Mouse (Mus musculus): ENCODE measurements at regions not wholly inside any gene's neighbourhood (a gene's known extent, or its start where the extent isn't known, plus 50 kb on each side); places are given as distances from the start of the nearest gene placed in this dataset.

- no peak for ATAC-seq
These were observed 288.3 kb downstream of the Zfp706 start for GRCm38 (mm10) chr15:36719241-36719640.

GRCm38 (mm10) chr15:36717835-36718234 lies 289.7 kb downstream of the Zfp706 start:
- ATAC-seq, result no peak

DNA sequence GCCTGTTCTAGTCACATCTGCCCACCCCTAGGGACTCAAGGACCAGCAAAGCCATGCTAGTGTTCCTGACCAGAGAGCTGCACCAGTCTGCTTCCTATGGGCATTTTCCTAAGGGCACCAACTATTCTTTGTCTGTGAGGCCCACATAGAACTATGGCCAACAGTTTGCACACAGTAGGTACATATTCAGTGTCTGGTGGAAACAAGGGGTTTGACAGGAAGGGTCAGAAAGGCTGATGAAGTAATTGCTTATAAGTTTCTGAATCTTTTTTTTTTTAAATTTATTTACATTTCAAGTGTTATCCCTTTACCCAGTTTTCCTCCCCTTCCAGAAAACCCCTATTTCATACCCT lies 290.9 kb downstream of the Zfp706 start:
- ATAC-seq, result no peak

- peak; percentile 87 for ATAC-seq
These were observed 291.6 kb downstream of the Zfp706 start for GRCm38 (mm10) chr15:36715745-36716685.

- ATAC-seq, result no peak
These were observed 292.4 kb downstream of the Zfp706 start for GRCm38 (mm10) chr15:36715159-36715558.

DNA sequence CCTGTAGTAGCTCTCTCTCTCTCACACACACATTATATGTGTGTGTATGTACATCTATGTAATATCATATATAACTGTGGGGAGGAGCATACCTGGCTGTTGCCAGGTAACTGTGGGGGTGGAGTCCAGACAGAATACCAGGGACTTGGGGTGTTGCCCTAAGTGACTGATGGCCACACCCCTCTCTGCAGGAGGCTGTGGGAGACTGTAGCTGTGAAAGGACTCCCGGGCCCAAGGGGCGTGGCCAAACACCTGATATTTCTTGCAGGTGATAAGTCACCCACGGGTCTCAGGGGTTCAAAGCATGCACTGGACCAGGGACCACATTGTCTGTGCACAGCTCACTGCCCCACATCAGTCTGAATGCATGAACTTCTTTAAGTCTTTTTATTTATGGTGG lies 297.8 kb downstream of the Zfp706 start:
- ATAC-seq, result no peak

- peak; percentile 89 for ATAC-seq
These were observed 299.1 kb downstream of the Zfp706 start for GRCm38 (mm10) chr15:36708471-36708870.

DNA sequence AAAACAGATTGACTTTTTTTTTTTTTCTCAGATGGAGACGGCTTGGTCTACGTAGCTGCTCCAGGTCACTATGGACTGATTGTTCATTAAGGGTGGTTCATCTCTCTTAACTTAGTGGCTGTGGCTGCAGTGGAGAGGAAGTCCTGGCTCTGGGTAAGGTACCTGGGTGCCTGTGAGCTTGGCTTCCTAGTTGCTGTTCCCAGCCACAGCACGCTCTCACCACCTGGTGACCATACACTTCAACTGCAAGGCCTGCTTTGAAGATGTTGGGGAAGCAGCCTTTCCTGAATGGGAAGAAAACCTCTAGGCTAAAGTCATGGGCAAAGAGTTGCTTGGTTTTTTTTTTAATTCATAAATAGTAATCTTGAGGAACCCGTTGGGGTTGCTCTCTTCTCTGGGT lies 301.6 kb downstream of the Zfp706 start:
- ATAC-seq, result peak; percentile 86

- no peak for ATAC-seq
These were observed 302.2 kb downstream of the Zfp706 start for GRCm38 (mm10) chr15:36705391-36705790.

DNA sequence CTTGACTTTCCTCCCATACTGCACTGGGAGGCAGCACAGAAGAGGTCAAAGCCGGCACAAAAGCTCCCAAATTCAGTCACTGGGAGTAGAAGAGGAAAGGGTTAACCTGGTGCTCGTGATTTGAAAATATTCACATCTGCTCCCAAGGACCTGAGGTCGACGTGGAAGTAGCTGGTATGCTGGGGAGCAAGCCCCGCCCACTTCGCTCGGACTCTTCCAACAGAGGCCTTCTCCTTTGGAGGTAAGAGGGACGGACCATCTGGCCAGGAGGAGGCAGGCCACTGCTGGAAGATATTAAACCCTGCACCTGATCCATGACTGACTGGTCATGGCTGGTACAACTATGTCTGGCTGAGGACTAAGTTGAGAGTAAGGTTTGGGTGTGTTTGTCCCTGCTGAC lies 305.7 kb downstream of the Zfp706 start:
- no peak for ATAC-seq

DNA sequence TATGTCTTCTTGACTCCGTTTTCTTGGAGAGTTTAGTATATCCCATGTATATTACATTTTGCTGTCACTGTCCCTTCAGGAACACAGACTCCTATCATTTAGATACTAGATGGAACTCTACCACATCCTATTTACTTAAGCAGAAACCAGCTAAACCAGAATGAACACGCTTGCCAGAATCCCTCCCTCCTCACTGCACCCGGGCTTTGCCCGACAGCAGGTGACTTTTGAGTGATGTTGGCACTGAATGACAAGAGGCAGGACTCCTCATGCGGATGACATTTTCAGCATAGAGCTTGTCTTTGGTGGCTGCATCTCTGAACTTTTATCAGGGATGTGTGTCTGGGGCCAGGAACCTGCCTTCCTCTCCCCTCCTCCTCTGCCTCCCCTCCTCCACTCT lies 307.4 kb downstream of the Zfp706 start:
- no peak for ATAC-seq

GRCm38 (mm10) chr15:36695199-36696129 lies 312.1 kb downstream of the Zfp706 start:
- ATAC-seq, result no peak

- ATAC-seq, result no peak
These were observed 316.4 kb downstream of the Zfp706 start for GRCm38 (mm10) chr15:36691002-36691652.

GRCm38 (mm10) chr15:36689881-36690280 lies 317.7 kb downstream of the Zfp706 start:
- ATAC-seq, result no peak

- no peak for ATAC-seq
These were observed 318.3 kb downstream of the Zfp706 start for GRCm38 (mm10) chr15:36689301-36689700.

DNA sequence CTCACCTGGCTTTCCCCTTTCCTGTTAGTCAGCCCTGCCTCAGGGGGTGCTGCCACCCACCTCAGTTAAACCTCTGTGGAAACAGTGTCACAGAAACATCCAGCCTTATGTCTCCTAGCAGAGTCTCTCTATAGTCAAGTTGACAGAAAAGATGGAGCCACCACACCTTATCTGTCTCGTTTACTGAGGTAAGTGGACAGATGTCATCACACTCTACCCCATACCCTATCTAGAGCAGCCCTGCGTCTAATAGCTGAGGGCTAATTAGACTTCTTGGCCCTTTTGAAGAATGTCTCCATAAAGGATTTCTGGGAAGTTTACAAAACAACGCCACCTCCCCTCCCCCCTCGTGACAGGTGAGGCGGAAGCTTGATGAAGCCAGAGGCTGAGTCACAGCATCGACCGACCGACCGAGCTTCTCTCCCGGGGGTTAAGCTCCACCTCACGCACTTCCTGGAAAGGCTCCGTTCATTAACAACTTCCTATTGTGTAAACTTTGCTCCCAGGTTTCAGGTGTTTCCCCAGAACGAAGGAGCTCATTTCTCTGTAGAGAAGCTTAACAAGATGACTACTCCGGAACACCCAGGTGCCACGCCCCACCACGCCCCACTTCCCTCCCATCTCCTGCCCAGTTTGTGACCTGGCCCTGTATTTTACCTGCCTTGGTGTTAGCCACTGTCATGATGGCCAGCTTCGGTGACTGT lies 319.4 kb downstream of the Zfp706 start:
- ATAC-seq, result peak; percentile 96

GRCm38 (mm10) chr15:36684684-36685083 lies 322.9 kb downstream of the Zfp706 start:
- no peak for ATAC-seq

DNA sequence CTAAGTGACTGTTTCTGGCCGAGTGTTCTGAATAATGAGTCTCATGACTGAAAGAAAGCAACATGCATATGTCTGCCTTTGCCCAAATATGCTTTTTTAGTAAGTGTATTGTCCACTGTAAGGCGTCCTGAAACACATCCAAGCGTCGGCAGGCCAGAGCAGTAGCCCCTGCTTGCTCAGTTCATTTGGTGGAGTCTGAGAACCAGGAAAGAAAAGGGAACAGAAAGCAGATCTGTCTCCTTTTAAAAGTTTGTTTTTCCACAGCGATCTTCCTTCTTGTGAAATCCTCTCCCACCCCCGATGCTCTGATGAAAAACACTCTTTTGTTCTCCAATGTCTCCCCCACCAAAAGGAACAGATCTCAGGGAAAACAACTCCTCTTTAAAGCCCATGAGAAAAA lies 324.7 kb downstream of the Zfp706 start:
- no peak for ATAC-seq

DNA sequence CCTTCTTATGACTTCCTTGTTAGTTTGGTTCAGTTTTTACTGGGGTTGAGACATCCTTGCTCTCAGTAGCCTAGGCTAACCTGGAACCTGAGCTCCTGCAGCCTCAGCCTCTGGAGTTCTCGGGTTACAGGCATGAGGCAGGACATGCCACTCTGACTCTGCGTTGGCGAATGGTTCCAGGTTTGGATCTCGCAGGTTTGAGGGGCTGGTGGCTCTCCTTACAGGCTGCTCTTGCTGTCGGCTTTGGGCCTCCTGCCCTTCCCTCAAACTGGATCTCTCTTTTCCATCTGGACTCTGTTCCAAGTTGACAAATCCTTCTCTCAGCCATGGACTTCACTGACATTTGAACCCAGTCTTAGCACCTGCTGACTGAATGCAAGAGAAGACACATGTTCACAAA lies 325.4 kb downstream of the Zfp706 start:
- ATAC-seq, result no peak

GRCm38 (mm10) chr15:36680361-36681140 lies 327.0 kb downstream of the Zfp706 start:
- ATAC-seq, result no peak

DNA sequence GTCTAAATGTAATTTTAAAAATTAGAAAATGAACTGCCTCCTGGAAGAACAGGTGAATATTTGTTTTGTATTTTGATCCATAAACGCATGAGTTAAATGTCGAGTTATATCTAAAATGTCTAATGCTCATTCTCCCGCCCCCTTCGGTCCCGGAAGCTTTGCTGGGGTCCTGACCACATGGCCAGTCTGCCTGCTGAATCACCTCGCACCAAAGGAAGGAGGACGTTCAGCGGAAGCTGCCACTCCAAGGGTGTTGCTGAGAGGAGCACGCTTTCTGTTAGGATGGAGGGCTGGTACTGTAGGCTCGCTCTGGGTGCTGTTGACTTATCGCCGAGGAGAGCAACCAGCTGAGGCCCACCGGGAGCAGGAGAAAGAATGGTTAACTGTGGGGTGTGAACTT lies 328.0 kb downstream of the Zfp706 start:
- ATAC-seq, result no peak

DNA sequence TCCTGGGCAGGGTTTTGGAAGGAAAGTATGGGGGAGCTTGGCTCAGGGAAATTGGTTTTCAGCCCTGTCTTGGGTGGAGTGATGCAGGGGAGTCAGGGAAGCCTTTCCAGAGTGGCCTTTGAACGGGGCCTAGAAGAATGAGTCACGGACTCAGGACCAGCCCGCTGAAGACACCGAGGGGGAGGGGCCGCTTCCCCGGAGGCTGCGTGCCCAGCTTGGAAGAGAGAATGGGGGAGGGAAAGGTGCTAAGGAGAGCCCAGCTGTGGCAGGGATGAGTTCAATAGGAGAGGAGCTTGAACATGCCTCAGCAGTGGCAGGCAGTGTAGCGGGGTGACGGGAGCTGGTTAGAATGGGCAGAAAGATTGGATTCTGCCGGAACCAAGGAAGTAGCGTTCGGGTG lies 337.8 kb downstream of the Zfp706 start:
- ATAC-seq, result no peak

Measured in inflammation-experienced regulatory T-cells, adult 6 months (primary cell).